ENCODE assay signal across 18 mouse cellular contexts in genomic region chr12:89882617-89883370, GRCm38 (mm10).
DNase-seq lines count a peak whose midpoint lies in the region; ATAC-seq and TF ChIP-seq lines count a peak whose summit lies in the region.
"Had no signal": no experiment of that assay in that cellular context is flagged by ENCODE, and none has a peak within 500 bp of the region (broad histone marks: within the 10 kb centered on the region; RNA-seq: fewer than 3 reads in every experiment).

No protein-coding gene starts in this region.

- H3K9ac ChIP-seq in hindbrain, postnatal 0 days (replicated peaks; ENCODE audit: low read length): no peak overlapping the region
- H3K9ac ChIP-seq: forebrain, embryonic 13.5 days; heart, embryonic 12.5 days; liver, embryonic 15.5 days had no signal

- TF ChIP-seq CTCF in brain, embryonic 14.5 days (IDR thresholded peaks at IDR 0.05; ENCODE audit: borderline replicate concordance, extremely low read depth, insufficient read depth, insufficient read length): no peak
- no peak for TF ChIP-seq CTCF in hindbrain, postnatal 0 days (IDR thresholded peaks at IDR 0.05; ENCODE audit: low read depth)

- DNase-seq in embryo, embryonic 10 days (ENCODE audit: low spot score): peak; percentile 20
- DNase-seq in embryo, embryonic 9.5 days (ENCODE audit: extremely low spot score): no peak
- DNase-seq in brain, embryonic 14.5 days (ENCODE audit: low read depth): peak; percentile 16
- peak; percentile 41 to 56 for DNase-seq in cerebellum, postnatal 25 days
- peak; percentile 32 for DNase-seq in hindbrain, postnatal 0 days (ENCODE audit: low spot score)
- no peak for DNase-seq in embryonic facial prominence, embryonic 10.5 days (ENCODE audit: low spot score)
- DNase-seq in thymus, postnatal 25 days: no peak
- DNase-seq: adrenal gland, adult 2 months; kidney, adult 11 months; kidney, postnatal 25 days; lung, postnatal 10 days; thymus, adult 2 months had no signal

- no peaks in the 10 kb centered on the region for H3K36me3 ChIP-seq in hindbrain, postnatal 0 days (ENCODE audit: insufficient read depth, low read length)
- no peaks in the 10 kb centered on the region for H3K36me3 ChIP-seq in embryonic facial prominence, embryonic 10.5 days (replicated peaks)
- H3K36me3 ChIP-seq: heart, embryonic 12.5 days; liver, embryonic 15.5 days had no signal

- no peak for ATAC-seq in hindbrain, postnatal 0 days
- no peak for ATAC-seq in inflammation-experienced regulatory T-cells, adult 6 months
- ATAC-seq: forebrain, embryonic 13.5 days had no signal

- no peak for TF ChIP-seq POLR2A in brain, embryonic 14.5 days (IDR thresholded peaks at IDR 0.05; ENCODE audit: borderline replicate concordance, extremely low read depth, insufficient read depth, insufficient read length, poor library complexity, severe bottlenecking)

- no peaks in the 10 kb centered on the region for H3K27me3 ChIP-seq in hindbrain, postnatal 0 days (ENCODE audit: insufficient read depth, low read length)
- H3K27me3 ChIP-seq in embryonic facial prominence, embryonic 10.5 days (replicated peaks; ENCODE audit: low read depth, poor library complexity, severe bottlenecking): no peaks in the 10 kb centered on the region
- H3K27me3 ChIP-seq: CH12.LX; forebrain, embryonic 13.5 days; heart, embryonic 12.5 days; liver, embryonic 15.5 days; megakaryocyte, embryonic 14.5 days had no signal

- H3K4me1 ChIP-seq in hindbrain, postnatal 0 days (ENCODE audit: insufficient read depth, low read length): no peaks in the 10 kb centered on the region
- no peaks in the 10 kb centered on the region for H3K4me1 ChIP-seq in embryonic facial prominence, embryonic 10.5 days
- H3K4me1 ChIP-seq: forebrain, embryonic 13.5 days; heart, embryonic 12.5 days; liver, embryonic 15.5 days; megakaryocyte, embryonic 14.5 days had no signal

- 32% methylated on average over 8 of the region's 8 CpGs for WGBS in hindbrain, postnatal 0 days
- 79% methylated on average over 8 of the region's 8 CpGs for WGBS in embryonic facial prominence, embryonic 10.5 days

- no peak overlapping the region for H3K4me2 ChIP-seq in hindbrain, postnatal 0 days (ENCODE audit: low read depth, low read length)
- H3K4me2 ChIP-seq: forebrain, embryonic 13.5 days; heart, embryonic 12.5 days; liver, embryonic 15.5 days had no signal

- H3K4me3 ChIP-seq in hindbrain, postnatal 0 days (ENCODE audit: low read length): no peak overlapping the region
- H3K4me3 ChIP-seq in embryonic facial prominence, embryonic 10.5 days: no peak overlapping the region
- H3K4me3 ChIP-seq: forebrain, embryonic 13.5 days; heart, embryonic 12.5 days; liver, embryonic 15.5 days; megakaryocyte, embryonic 14.5 days had no signal

- no peaks in the 10 kb centered on the region for H3K9me3 ChIP-seq in hindbrain, postnatal 0 days (ENCODE audit: low read length)
- no peaks in the 10 kb centered on the region for H3K9me3 ChIP-seq in embryonic facial prominence, embryonic 10.5 days
- H3K9me3 ChIP-seq: forebrain, embryonic 13.5 days; heart, embryonic 12.5 days; liver, embryonic 15.5 days; megakaryocyte, embryonic 14.5 days had no signal

- no peak overlapping the region for H3K27ac ChIP-seq in hindbrain, postnatal 0 days
- no peak overlapping the region for H3K27ac ChIP-seq in embryonic facial prominence, embryonic 10.5 days (replicated peaks)
- H3K27ac ChIP-seq: forebrain, embryonic 13.5 days; liver, embryonic 15.5 days had no signal

Comparison
In these comparisons a context has a peak if more than half of its experiments do, and no peak if none do; other contexts are left out.
1. DNase-seq: peak in embryo, embryonic 10 days (single experiment), brain, embryonic 14.5 days (single experiment), cerebellum, postnatal 25 days (2 of 2) and hindbrain, postnatal 0 days (single experiment); none in embryo, embryonic 9.5 days (single experiment), embryonic facial prominence, embryonic 10.5 days (single experiment) and thymus, postnatal 25 days (single experiment).